Mouse (Mus musculus): ENCODE measurements around the gene Gm49388. TPM values are rescaled to one million over a fixed set of nuclear protein-coding genes. Genes with fewer than 3 reads are reported as not detected.

The Gm49388 gene
- polyA plus RNA-seq, 1 experiment from 2014 or later = not detected

GRCm38 (mm10) chr7:127815116-127815665 lies 29.8 kb downstream of the Gm49388 start:
- Histone ChIP-seq H3K9ac (ENCODE audit: low read depth, low read length) (no peak overlapping the region), H3K4me2 (replicated peaks; ENCODE audit: low read depth) (no peak overlapping the region), H3K4me1 (replicated peaks; ENCODE audit: control insufficient read depth, insufficient read depth, low read length) (no peaks in the 10 kb centered on the region), H3K36me3 (ENCODE audit: control insufficient read depth, insufficient read depth) (no peaks in the 10 kb centered on the region), H3K27ac (ENCODE audit: low read depth, low read length) (no peak overlapping the region), H3K4me3 (ENCODE audit: low read depth, low read length) (no peak overlapping the region), H3K27me3 (replicated peaks; ENCODE audit: control insufficient read depth, insufficient read depth, low read length) (no peaks in the 10 kb centered on the region), H3K9me3 (ENCODE audit: control insufficient read depth) (no peaks in the 10 kb centered on the region)
- no peak for ATAC-seq
- TF ChIP-seq CTCF (IDR thresholded peaks at IDR 0.05; ENCODE audit: low read depth) = no peak
- 90% methylated on average over 15 of the region's 15 CpGs for WGBS

GRCm38 (mm10) chr7:127815954-127816821 lies 30.8 kb downstream of the Gm49388 start:
- H3K36me3 ChIP-seq (ENCODE audit: control insufficient read depth, insufficient read depth) = no peaks in the 10 kb centered on the region
- H3K4me3 ChIP-seq (ENCODE audit: low read depth, low read length) = no peak overlapping the region
- TF ChIP-seq CTCF (IDR thresholded peaks at IDR 0.05; ENCODE audit: low read depth) = peak; percentile 63
- no peaks in the 10 kb centered on the region for H3K27me3 ChIP-seq (replicated peaks; ENCODE audit: control insufficient read depth, insufficient read depth, low read length)
- no peak overlapping the region for H3K9ac ChIP-seq (ENCODE audit: low read depth, low read length)
- WGBS = 53% methylated on average over 15 of the region's 15 CpGs
- ATAC-seq = peak; percentile 44; the same call in 1 of the 2 replicates
- H3K4me1 ChIP-seq (replicated peaks; ENCODE audit: control insufficient read depth, insufficient read depth, low read length) = no peaks in the 10 kb centered on the region
- no peaks in the 10 kb centered on the region for H3K9me3 ChIP-seq (ENCODE audit: control insufficient read depth)
- H3K27ac ChIP-seq (ENCODE audit: low read depth, low read length) = no peak overlapping the region
- H3K4me2 ChIP-seq (replicated peaks; ENCODE audit: low read depth) = no peak overlapping the region

GRCm38 (mm10) chr7:127817053-127817452 lies 31.6 kb downstream of the Gm49388 start:
- ATAC-seq = no peak
- Histone ChIP-seq H3K27ac (ENCODE audit: low read depth, low read length) (no peak overlapping the region), H3K9me3 (ENCODE audit: control insufficient read depth) (no peaks in the 10 kb centered on the region), H3K4me1 (replicated peaks; ENCODE audit: control insufficient read depth, insufficient read depth, low read length) (no peaks in the 10 kb centered on the region), H3K36me3 (ENCODE audit: control insufficient read depth, insufficient read depth) (no peaks in the 10 kb centered on the region), H3K4me2 (replicated peaks; ENCODE audit: low read depth) (no peak overlapping the region), H3K4me3 (ENCODE audit: low read depth, low read length) (no peak overlapping the region), H3K9ac (ENCODE audit: low read depth, low read length) (no peak overlapping the region), H3K27me3 (replicated peaks; ENCODE audit: control insufficient read depth, insufficient read depth, low read length) (no peaks in the 10 kb centered on the region)
- 76% methylated on average over 7 of the region's 7 CpGs for WGBS
- TF ChIP-seq CTCF (IDR thresholded peaks at IDR 0.05; ENCODE audit: low read depth) = no peak

- no peaks in the 10 kb centered on the region for H3K4me1 ChIP-seq (replicated peaks; ENCODE audit: control insufficient read depth, insufficient read depth, low read length)
- no peaks in the 10 kb centered on the region for H3K27me3 ChIP-seq (replicated peaks; ENCODE audit: control insufficient read depth, insufficient read depth, low read length)
- no peaks in the 10 kb centered on the region for H3K36me3 ChIP-seq (ENCODE audit: control insufficient read depth, insufficient read depth)
- no peak overlapping the region for H3K9ac ChIP-seq (ENCODE audit: low read depth, low read length)
- ATAC-seq = no peak
- H3K9me3 ChIP-seq (ENCODE audit: control insufficient read depth) = no peaks in the 10 kb centered on the region
- no peak overlapping the region for H3K27ac ChIP-seq (ENCODE audit: low read depth, low read length)
- 84% methylated on average over 5 of the region's 5 CpGs for WGBS
- H3K4me3 ChIP-seq (ENCODE audit: low read depth, low read length) = no peak overlapping the region
- no peak for TF ChIP-seq CTCF (IDR thresholded peaks at IDR 0.05; ENCODE audit: low read depth)
- no peak overlapping the region for H3K4me2 ChIP-seq (replicated peaks; ENCODE audit: low read depth)
These were observed 32.4 kb downstream of the Gm49388 start for GRCm38 (mm10) chr7:127817776-127818175.

GRCm38 (mm10) chr7:127820836-127821509 lies 35.6 kb downstream of the Gm49388 start:
- no peak overlapping the region for H3K4me3 ChIP-seq (ENCODE audit: low read depth, low read length)
- no peak overlapping the region for H3K4me2 ChIP-seq (replicated peaks; ENCODE audit: low read depth)
- no peak overlapping the region for H3K27ac ChIP-seq (ENCODE audit: low read depth, low read length)
- no peaks in the 10 kb centered on the region for H3K36me3 ChIP-seq (ENCODE audit: control insufficient read depth, insufficient read depth)
- H3K27me3 ChIP-seq (replicated peaks; ENCODE audit: control insufficient read depth, insufficient read depth, low read length) = no peaks in the 10 kb centered on the region
- no peaks in the 10 kb centered on the region for H3K4me1 ChIP-seq (replicated peaks; ENCODE audit: control insufficient read depth, insufficient read depth, low read length)
- ATAC-seq = no peak
- no peak overlapping the region for H3K9ac ChIP-seq (ENCODE audit: low read depth, low read length)
- no peak for TF ChIP-seq CTCF (IDR thresholded peaks at IDR 0.05; ENCODE audit: low read depth)
- 62% methylated on average over 13 of the region's 13 CpGs for WGBS
- no peaks in the 10 kb centered on the region for H3K9me3 ChIP-seq (ENCODE audit: control insufficient read depth)

GRCm38 (mm10) chr7:127822494-127822893 lies 37.1 kb downstream of the Gm49388 start:
- H3K9me3 ChIP-seq (ENCODE audit: control insufficient read depth) = no peaks in the 10 kb centered on the region
- H3K9ac ChIP-seq (ENCODE audit: low read depth, low read length) = no peak overlapping the region
- H3K36me3 ChIP-seq (ENCODE audit: control insufficient read depth, insufficient read depth) = no peaks in the 10 kb centered on the region
- ATAC-seq = no peak
- H3K27me3 ChIP-seq (replicated peaks; ENCODE audit: control insufficient read depth, insufficient read depth, low read length) = no peaks in the 10 kb centered on the region
- no peaks in the 10 kb centered on the region for H3K4me1 ChIP-seq (replicated peaks; ENCODE audit: control insufficient read depth, insufficient read depth, low read length)
- no peak overlapping the region for H3K27ac ChIP-seq (ENCODE audit: low read depth, low read length)
- H3K4me2 ChIP-seq (replicated peaks; ENCODE audit: low read depth) = no peak overlapping the region
- H3K4me3 ChIP-seq (ENCODE audit: low read depth, low read length) = no peak overlapping the region
- no peak for TF ChIP-seq CTCF (IDR thresholded peaks at IDR 0.05; ENCODE audit: low read depth)
- 80% methylated on average over 3 of the region's 3 CpGs for WGBS

Data from intestine, postnatal 0 days (tissue).